Mouse (Mus musculus) effector memory CD4-positive, alpha-beta T cell, adult 5 months (primary cell): ENCODE results near the gene Tjp3. TPM values are rescaled to one million over a fixed set of nuclear protein-coding genes. Genes with fewer than 3 reads are reported as not detected.

Experiments
- polyA plus RNA-seq: library from polyadenylated mRNA; unstranded; fragments of 100-300 nt; shearing (Covaris generic); gene quantifications from one replicate; pipeline ENCODE4 v1.2.1, GENCODE M21; 2017

Gene Tjp3
- 10.0 TPM for polyA plus RNA-seq

DNA sequence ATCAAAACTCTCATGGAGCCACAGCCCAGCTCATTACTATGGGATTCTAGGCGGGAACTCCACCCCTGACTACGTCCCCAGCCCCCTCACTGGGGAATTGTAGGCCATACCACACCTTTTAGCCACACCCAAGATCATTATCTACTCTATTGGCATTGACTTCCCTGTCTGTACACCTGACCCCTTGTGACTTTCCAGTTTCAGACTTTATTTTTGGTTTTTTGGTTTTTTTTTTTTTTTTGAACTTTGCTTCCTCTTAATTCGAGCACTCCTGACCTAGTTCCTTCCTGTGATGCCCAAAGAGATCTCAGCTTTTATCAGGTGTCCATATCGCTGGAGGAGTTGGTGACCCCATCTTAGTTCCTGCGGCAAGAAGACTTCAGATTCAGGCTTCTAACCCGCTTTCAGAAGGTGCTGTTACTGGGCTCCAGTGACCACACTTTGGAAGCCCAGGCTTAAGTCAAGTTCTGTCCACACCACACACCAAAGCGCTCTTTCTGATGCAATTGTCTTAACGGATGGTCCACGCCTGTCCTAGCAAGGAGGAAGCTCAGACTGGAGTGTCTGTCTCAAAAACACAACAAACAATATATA, at the start of gene Tjp3:
TSS of gene Tjp3 (minus strand) at position 71 of the 594 bp plus-strand sequence.

DNA sequence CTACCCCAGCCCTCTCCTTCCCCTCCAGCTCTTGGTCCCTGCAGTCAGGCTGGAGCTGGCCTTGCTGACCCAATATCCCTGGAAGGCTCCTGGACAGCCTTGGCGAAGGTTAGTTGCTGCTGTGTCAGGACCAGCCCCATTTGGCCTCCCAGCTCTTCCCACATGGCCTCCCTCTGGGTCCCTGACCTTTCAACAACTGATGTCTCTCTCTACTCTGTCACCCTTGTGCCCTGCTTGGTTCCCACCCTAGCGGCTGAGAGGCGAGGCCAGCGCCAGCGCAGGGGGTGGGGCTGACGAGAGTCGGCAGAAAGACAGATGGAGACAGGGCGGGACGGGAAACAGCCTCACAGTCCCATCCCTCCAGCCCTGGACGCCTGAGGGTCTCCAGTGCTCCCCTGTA, 37.0 kb upstream of the Tjp3 start, which contains the start of gene Tbxa2r:
TSS of gene Tbxa2r (plus strand) at position 346 of the 400 bp plus-strand sequence.

DNA sequence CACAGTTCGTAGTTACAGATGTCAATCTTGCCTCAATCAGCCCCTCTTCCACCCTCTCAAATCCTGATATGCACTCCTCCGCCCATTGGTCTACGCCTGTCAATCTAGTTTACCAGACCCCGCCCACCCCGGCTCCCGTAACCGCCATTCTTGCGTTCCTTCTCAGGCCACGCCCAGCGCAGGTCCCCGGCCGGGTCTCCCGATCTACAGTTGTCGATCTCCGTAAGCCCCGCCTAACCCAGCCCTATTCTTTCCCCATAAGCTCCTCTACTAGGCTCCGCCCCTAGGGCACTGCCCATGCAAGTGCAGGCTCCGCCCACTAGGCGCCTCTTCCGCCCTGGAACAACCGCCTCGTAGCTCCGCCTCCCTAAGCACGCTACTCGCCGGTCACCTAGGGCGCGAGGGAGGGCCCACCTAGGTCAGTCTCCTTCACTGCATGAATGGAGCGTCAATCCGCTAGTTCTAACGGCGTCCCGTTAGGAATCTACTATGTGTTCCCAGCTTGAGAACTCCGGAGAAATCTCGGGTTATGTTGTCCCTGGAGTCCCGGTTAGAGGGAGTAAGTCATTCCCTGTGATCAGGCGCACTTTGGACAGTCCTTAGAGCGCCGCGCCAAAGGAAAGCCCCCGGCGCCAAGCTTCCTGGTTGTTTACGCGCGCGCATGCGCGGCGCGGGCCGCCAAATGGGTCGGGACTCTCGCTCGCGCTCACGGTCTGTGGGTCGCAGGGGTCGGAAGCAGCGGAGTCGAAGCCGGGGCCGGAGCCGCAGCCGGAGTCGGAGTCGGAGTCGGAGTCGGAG, 29.4 kb upstream of the Tjp3 start, which contains the start of gene Cactin:
TSS of gene Cactin (plus strand) at position 554 of the 798 bp plus-strand sequence.

DNA sequence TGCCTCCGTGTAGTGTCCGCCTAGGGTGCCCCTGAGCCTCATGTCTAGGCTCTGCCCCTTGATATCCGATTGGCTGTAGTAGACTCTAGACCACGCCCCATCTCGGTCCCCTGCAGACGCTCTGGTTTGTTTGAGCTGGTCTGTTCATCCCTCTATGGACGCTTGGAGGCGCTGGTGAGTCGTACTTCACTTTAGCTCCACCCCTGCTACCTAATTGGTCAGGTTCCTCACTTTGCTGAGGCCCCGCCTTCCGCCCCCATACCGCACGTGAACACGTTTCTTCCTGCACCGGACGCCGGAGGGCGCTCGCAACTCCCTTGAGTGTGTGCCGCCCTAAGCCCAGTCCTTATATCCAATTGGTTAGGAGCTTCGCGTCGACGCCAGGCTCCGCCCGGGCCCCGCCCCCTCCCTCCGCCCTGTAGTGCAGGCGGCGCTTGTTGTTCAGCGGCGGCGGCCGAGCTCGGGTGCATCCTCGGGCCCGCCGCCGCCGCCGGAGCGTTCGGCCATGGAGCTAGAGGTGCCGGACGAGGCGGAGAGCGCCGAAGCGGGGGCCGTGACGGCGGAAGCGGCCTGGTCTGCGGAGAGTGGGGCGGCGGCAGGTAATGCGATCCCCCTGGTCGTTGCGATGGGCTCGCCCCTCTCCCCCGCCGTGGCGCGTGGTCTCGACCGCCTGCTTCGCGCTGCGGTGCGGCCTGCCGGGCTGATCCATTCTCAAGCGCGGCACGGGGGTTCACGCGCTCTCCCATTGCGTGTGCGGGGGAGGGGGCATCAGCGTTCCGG, 1.4 kb upstream of the Tjp3 start, which contains the start of gene Pip5k1c:
TSS of gene Pip5k1c (plus strand) at position 410 of the 780 bp plus-strand sequence.

DNA sequence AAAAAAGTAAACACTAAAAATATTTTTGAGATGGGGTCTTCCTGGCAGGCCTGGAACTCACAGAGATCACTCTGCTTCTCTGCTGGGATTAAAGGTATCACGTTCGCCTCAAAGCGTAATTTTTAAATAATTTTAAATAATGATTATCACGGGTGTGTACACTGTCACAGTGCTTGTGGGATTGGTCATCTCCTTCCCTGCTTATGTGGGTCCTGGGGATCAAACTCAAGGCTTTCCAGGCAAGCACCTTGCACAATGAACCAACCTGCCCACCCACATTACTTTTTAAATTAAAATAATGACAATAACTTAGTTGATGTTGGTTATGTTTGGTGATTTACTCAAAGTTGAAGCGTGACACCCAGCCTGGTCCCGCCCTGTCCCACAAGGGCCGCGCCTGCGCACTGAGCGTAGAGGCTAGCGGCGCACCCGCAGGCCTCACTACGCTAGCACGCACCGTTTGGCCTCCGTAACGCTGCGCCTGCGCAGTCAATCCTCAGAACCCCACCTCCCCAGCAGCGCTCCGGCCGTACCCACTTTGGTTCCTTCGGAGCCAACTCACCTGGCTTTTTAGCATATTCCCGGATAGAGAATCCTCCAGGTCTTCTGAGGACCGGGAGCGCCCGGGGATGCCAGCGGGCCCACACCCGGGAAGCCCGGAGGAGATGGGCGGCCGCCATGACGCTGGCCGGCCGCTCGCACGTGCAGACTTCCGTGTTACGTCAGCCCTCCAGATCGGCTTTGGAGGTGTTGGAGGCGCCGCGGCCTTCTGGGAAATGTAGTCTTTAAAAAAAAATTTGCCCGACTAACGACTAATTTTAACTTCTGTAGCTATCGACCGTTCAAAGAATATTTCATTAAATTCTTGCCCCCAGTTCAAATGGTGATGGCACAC, 24.9 kb downstream of the Tjp3 start, which contains the start of the genes Mrpl54 and Apba3:
TSS of gene Mrpl54 (minus strand) at position 724 of the 895 bp plus-strand sequence.
TSS of gene Apba3 (plus strand) at position 750 of the 895 bp plus-strand sequence.

DNA sequence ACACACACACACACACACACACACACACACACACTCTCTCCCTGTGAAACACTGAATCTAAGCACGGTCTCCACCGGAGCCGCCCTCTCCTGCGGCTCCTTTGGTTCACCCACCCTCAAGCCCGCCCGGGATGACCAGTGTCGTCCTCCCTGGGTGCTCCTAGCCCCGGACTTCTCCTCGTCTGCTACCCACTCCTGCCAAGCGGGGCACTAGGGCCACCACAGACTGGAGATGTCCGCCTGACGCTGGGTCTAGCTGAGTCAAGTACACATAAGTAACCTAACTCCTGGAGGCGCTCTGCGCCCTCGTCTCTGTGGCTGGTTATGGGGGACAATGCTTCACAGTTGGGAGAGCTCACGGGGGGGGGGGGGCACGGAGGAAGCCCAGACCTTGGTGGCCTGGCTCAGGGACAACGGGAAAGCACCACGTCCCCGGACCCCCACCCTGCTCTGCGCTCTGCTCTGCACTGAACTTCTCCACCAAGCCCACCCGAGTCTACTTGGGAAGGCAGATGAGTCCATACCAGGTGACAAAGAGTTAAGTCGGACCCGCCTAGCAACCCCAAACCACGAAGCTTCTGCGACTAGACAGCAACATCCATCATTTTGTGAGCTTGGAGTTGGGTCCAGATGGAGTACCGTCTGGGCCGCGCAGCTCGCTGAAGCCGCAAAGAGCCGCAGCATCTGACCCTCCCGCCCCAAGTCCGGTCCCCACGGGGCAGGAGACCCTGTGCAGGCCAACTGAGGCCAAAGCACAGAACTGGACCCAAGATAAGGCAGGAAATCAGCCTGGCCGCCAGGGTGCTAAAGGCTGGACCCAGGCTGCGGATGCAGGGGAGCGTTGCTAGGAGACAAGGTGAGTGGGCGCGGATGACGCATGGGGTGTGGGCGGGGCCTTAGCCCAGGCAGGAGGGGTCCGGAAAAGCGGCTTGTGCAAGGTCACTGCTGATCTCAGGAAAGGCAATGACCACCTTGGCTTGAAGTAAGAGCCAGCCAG, 38.7 kb downstream of the Tjp3 start, which contains the start of gene Matk:
TSS of gene Matk (plus strand) at position 512 of the 996 bp plus-strand sequence.

DNA sequence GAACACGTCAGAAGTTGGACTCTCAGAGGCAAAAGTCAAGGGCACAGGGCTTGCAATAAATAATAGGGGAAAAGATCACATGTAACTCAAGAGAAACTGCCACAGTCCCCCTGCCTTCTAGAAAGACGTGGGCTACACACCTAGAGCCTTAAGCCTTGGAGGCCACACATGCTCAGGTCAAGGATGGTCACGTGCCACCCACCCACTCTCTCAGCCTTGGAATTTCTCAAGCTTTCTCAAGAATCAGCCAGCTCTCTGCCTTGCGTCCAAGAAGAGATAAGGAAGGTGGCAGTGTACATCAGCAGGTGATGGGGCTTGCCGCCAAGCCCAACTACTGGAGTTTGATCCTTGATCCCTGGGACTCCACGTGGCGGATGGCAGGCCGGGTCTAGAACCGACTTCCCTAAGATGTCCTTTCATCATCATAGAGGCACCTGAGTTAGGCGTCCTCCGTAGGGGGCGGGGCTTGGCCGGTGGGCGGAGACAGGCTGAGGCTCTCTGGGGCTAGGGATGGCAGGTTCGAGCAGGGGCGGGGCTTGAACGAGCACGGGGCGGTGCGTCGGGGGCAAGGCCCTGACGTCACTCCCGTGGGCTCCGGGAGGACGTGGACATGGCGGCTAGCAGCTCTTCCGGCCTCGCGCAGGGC, 58.7 kb downstream of the Tjp3 start, which contains the start of gene Zfr2:
TSS of gene Zfr2 (plus strand) at position 576 of the 646 bp plus-strand sequence.

DNA sequence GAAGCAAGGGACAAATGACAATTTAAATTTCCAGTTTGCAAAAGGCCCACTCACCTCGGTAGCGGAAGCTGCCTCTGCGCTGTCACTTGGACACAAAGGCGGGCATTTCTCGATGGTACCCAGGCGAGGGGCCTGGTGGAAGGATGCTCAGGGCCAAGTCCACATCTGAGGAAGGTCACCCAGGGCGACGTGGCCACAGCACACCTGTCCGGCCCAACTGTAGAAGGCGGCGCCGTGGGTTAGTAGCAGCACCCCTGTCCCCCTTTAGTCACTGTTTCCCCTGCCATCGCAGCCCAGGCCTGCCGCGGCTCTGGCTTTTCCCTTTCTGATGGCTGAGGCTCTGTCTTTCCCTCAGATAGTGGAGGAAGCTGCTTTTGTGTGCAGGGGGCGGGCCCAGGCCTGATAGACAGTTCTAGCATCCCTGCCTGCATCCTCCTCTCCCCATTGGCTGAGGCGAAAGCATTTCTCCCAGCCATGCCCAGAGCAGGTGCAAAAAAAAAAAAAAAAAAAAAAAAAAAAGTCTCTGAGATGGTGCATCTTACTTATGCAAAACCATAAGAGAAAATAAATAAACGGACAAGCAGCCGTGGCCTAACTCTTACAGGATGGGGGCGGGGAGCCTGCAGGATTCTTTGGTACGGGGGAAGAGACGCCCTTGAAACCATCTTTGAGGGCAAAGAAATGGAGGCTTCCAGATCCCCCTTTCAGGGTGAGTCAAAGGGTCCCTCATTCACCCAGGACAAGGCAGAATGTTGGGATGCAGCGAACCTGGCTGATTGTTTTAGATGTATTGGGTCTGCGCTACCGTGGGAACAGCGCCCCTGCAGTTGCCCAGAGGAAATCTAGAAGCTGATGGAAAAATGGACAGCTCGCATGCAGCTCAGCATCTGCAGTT, 60.7 kb downstream of the Tjp3 start, which contains the start of gene Atcay:
TSS of gene Atcay (minus strand) at position 396 of the 895 bp plus-strand sequence.

Other genes starting within 250 kb of the Tjp3 start
- gene Sgta, start 231.4 kb downstream of the Tjp3 start, polyA plus RNA-seq, result 64.8 TPM
- 6.2 TPM for gene Thop1, start 221.5 kb downstream of the Tjp3 start, polyA plus RNA-seq
- gene Creb3l3, start 192.7 kb downstream of the Tjp3 start, polyA plus RNA-seq, result not detected
- gene Map2k2, start 185.7 kb downstream of the Tjp3 start, polyA plus RNA-seq, result 147 TPM
- gene Zbtb7a, start 156.4 kb downstream of the Tjp3 start, polyA plus RNA-seq, result 74.9 TPM
- 39.4 TPM for gene Pias4, start 123.7 kb downstream of the Tjp3 start, polyA plus RNA-seq
- 872 TPM for gene Eef2, start 115.0 kb downstream of the Tjp3 start, polyA plus RNA-seq
- gene Dapk3, start 108.6 kb downstream of the Tjp3 start, polyA plus RNA-seq, result 90.2 TPM
- gene 4930442H23Rik, start 107.7 kb downstream of the Tjp3 start, polyA plus RNA-seq, result 0.70 TPM
- 0.21 TPM for gene Nmrk2, start 89.5 kb downstream of the Tjp3 start, polyA plus RNA-seq
- 5.9 TPM for gene Atcay, start 60.7 kb downstream of the Tjp3 start, polyA plus RNA-seq
- gene Zfr2, start 58.4 kb downstream of the Tjp3 start, polyA plus RNA-seq, result 5.5 TPM
- 59.6 TPM for gene Matk, start 38.6 kb downstream of the Tjp3 start, polyA plus RNA-seq
- 146 TPM for gene Mrpl54, start 24.6 kb downstream of the Tjp3 start, polyA plus RNA-seq
- gene Apba3, start 24.6 kb downstream of the Tjp3 start, polyA plus RNA-seq, result 40.4 TPM
- gene Pip5k1c, start 1.4 kb upstream of the Tjp3 start, polyA plus RNA-seq, result 81.0 TPM
- gene Cactin, start 29.5 kb upstream of the Tjp3 start, polyA plus RNA-seq, result 42.4 TPM
- 14.6 TPM for gene Tbxa2r, start 37.1 kb upstream of the Tjp3 start, polyA plus RNA-seq
- not detected for gene Gipc3, start 51.7 kb upstream of the Tjp3 start, polyA plus RNA-seq
- gene Hmg20b, start 58.9 kb upstream of the Tjp3 start, polyA plus RNA-seq, result 27.3 TPM
- gene Mfsd12, start 65.9 kb upstream of the Tjp3 start, polyA plus RNA-seq, result 3.1 TPM
- gene 4930404N11Rik, start 74.2 kb upstream of the Tjp3 start, polyA plus RNA-seq, result not detected
- gene Fzr1, start 86.9 kb upstream of the Tjp3 start, polyA plus RNA-seq, result 46.9 TPM
- 41.2 TPM for gene Dohh, start 92.8 kb upstream of the Tjp3 start, polyA plus RNA-seq
- 1.6 TPM for gene Gm48551, start 92.9 kb upstream of the Tjp3 start, polyA plus RNA-seq
- gene Gm48552, start 97.4 kb upstream of the Tjp3 start, polyA plus RNA-seq, result 1.6 TPM
- 1.1 TPM for gene Smim24, start 101.5 kb upstream of the Tjp3 start, polyA plus RNA-seq
- gene Nfic, start 164.1 kb upstream of the Tjp3 start, polyA plus RNA-seq, result 17.9 TPM
- gene Celf5, start 191.1 kb upstream of the Tjp3 start, polyA plus RNA-seq, result not detected
- gene Ncln, start 204.8 kb upstream of the Tjp3 start, polyA plus RNA-seq, result 104 TPM
- gene S1pr4, start 208.6 kb upstream of the Tjp3 start, polyA plus RNA-seq, result 64.0 TPM
- 89.2 TPM for gene Gna15, start 232.6 kb upstream of the Tjp3 start, polyA plus RNA-seq